Comparison of ENCODE assay signal across 27 mouse cellular contexts in the genomic region with DNA sequence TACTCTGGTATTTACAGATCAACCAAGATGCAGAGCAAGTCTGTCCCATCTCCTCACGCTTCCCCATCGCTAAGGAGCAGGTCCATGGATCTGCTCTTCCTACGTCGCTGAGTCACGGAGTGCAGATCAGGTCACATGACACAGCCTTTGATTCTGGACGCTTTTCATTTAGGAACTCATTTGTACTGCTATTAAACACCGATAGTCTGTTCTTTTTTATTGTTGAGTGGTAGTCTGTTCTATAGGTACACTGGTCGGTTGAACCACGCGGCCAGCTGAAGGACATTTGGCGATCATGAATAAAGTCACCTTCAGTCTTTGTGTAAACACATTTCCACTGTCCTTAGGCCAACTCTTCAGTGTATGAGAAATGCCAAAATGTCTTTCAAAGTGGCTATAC.
"Had no signal": no experiment of that assay in that cellular context is flagged by ENCODE, and none has a peak within 500 bp of the region (broad histone marks: within the 10 kb centered on the region; RNA-seq: fewer than 3 reads in every experiment).

No protein-coding gene starts in this region.

- H3K4me1 ChIP-seq: hindbrain, embryonic 12.5 days; intestine, embryonic 15.5 days; limb, embryonic 15.5 days had no signal

- DNase-seq: gastrocnemius, adult 2 months; gastrocnemius, postnatal 10 days; gastrocnemius, postnatal 25 days; heart, adult 18-20 months; heart, postnatal 10 days; heart, postnatal 36 days; kidney, adult 18-20 months; kidney, adult 8-10 months; kidney, postnatal 14 days; kidney, postnatal 36 days; layer of hippocampus, adult 9-11 months; layer of hippocampus, postnatal 36 days; left cerebral cortex, postnatal 4 days had no signal

- ATAC-seq: hindbrain, embryonic 16.5 days; inflammation-experienced regulatory T-cells, adult 6 months; intestine, embryonic 15.5 days; intestine, postnatal 0 days; liver, embryonic 12.5 days had no signal

- H3K9ac ChIP-seq: heart, embryonic 12.5 days; hindbrain, embryonic 12.5 days; hindbrain, embryonic 14.5 days; intestine, embryonic 15.5 days; kidney, embryonic 15.5 days; limb, embryonic 13.5 days; limb, embryonic 15.5 days; liver, embryonic 12.5 days; liver, embryonic 14.5 days had no signal

- H3K27me3 ChIP-seq: heart, embryonic 12.5 days; hindbrain, embryonic 12.5 days; intestine, embryonic 15.5 days; limb, embryonic 13.5 days; limb, embryonic 15.5 days had no signal

- H3K36me3 ChIP-seq: heart, embryonic 10.5 days; heart, embryonic 12.5 days; hindbrain, embryonic 12.5 days; intestine, embryonic 15.5 days; kidney, embryonic 15.5 days; limb, embryonic 13.5 days; limb, embryonic 15.5 days; liver, embryonic 12.5 days had no signal

- H3K27ac ChIP-seq: gastrocnemius, adult 2 months; heart, embryonic 10.5 days; hindbrain, embryonic 12.5 days; hindbrain, embryonic 14.5 days; intestine, embryonic 15.5 days; kidney, embryonic 15.5 days; kidney, postnatal 0 days; limb, embryonic 13.5 days; limb, embryonic 15.5 days; liver, embryonic 12.5 days; liver, embryonic 14.5 days had no signal

- H3K4me3 ChIP-seq: gastrocnemius, adult 2 months; heart, embryonic 10.5 days; heart, embryonic 12.5 days; hindbrain, embryonic 12.5 days; intestine, embryonic 15.5 days; kidney, embryonic 15.5 days; limb, embryonic 13.5 days; limb, embryonic 15.5 days; liver, embryonic 12.5 days had no signal

- H3K9me3 ChIP-seq: heart, embryonic 10.5 days; hindbrain, embryonic 12.5 days; intestine, embryonic 15.5 days; kidney, embryonic 15.5 days; limb, embryonic 13.5 days; limb, embryonic 15.5 days; liver, embryonic 12.5 days had no signal

- H3K4me2 ChIP-seq: heart, embryonic 12.5 days; hindbrain, embryonic 12.5 days; hindbrain, embryonic 14.5 days; intestine, embryonic 15.5 days; kidney, embryonic 15.5 days; limb, embryonic 13.5 days; limb, embryonic 15.5 days; liver, embryonic 12.5 days had no signal
